Mouse (Mus musculus): ENCODE results near the gene Ckap4. TPM values are rescaled to one million over a fixed set of nuclear protein-coding genes. Genes with fewer than 3 reads are reported as not detected.
A peak's percentile ranks its signal among the peaks of the same experiment; 100 is the strongest.

Gene Ckap4
- polyA plus RNA-seq (2016; fragmentation: Nextera tagmentation; extraction: Ambion mirVana) = 99.1 and 101 TPM in 2 replicates

DNA sequence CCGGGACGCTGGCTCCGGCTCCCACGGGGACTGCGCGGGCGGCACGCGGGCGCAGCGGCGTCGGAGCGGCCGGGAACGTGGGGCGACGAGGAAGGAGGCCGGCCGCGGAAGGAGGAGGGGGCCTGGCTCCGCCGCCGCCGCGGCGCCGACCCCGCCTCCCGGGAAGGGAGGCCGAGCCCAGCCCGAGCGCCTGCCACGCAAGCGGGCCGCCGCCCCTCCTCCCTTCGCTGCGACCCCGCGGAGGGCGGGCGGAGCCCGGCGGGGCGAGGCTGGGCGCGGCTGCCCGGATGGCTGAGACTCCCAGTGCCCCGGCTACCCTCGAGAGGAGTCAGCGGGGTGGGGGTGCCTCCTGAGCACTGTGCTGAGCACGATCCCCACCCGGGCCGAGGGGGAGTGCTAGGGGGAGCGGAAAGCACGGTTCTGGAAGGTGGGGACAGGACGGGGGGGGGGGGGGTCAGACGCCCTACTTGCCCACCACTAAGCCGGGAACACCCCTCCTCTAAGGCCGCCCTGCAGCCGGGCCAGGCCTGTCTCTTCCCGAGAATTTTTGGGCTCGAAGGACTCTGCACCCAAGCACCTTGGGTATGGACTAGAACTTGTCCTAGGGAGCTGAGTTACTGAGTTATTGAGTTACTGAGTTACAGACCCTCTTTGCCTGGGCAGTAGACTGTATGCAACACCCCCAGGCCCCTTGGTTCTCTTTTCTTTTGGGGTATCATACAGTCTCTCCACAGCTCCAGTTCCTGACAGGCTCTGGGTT, at the start of gene Ckap4:
TSS of gene Ckap4 (minus strand) at position 151 of the 760 bp plus-strand sequence.
- peak within 1 kb of the TSS; percentile 91 for H3K4me3 ChIP-seq
- peak within 1 kb of the TSS; percentile 74 for H3K4me2 ChIP-seq (replicated peaks)
- H3K4me1 ChIP-seq = peaks cover 38% of the 10 kb centered on the region
- peak within 1 kb of the TSS; percentile 81 for H3K27ac ChIP-seq
- 1% methylated on average over 40 of the region's 64 CpGs for WGBS
- H3K9me3 ChIP-seq = no peaks in the 10 kb centered on the region
- ATAC-seq (ENCODE audit: low FRiP score, low read depth) = peak; percentile 86
- H3K27me3 ChIP-seq (replicated peaks) = no peaks in the 10 kb centered on the region; the same call in 1 of the 2 replicates
- peaks cover 3% of the 10 kb centered on the region; the same call in 1 of the 2 replicates for H3K36me3 ChIP-seq
- peak within 1 kb of the TSS; percentile 97 for H3K9ac ChIP-seq

GRCm38 (mm10) chr10:84582236-84582635, 48.4 kb upstream of the Ckap4 start:
- H3K36me3 ChIP-seq = no peaks in the 10 kb centered on the region
- H3K4me1 ChIP-seq = peaks cover 10% of the 10 kb centered on the region
- peaks cover 4% of the 10 kb centered on the region; the same call in 1 of the 2 replicates for H3K27me3 ChIP-seq (replicated peaks)
- H3K9ac ChIP-seq = no peak overlapping the region
- H3K4me2 ChIP-seq (replicated peaks) = no peak overlapping the region
- 91% methylated on average over 7 of the region's 7 CpGs for WGBS
- no peak for ATAC-seq (ENCODE audit: low FRiP score, low read depth)
- H3K27ac ChIP-seq = no peak overlapping the region
- H3K4me3 ChIP-seq = no peak overlapping the region
- no peaks in the 10 kb centered on the region for H3K9me3 ChIP-seq

DNA sequence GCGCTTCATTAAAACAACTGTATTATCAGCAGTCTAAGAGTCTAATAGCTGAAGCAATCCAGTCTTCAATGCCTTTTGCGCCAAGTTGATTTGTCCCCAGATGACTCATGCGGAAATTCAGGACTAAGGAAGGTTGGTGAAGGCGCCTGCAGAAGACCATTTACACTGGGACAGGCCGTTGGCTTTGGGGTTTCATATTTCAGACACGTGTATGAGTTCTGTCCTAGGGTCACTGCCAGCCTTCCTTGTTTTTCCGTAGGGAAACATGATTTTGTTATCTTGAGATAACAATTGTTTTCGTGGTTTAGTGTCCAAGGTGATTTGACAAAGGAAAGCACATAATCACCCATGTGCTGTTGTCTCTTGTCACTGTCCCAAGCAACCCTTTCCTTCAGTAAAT, 47.3 kb upstream of the Ckap4 start:
- 80% methylated on average over 8 of the region's 8 CpGs for WGBS
- no peak for ATAC-seq (ENCODE audit: low FRiP score, low read depth)

GRCm38 (mm10) chr10:84579527-84579926, 45.7 kb upstream of the Ckap4 start:
- WGBS = 86% methylated on average over 2 of the region's 2 CpGs
- no peak overlapping the region for H3K4me3 ChIP-seq
- H3K36me3 ChIP-seq = no peaks in the 10 kb centered on the region
- no peak overlapping the region for H3K9ac ChIP-seq
- peaks cover 4% of the 10 kb centered on the region; the same call in 1 of the 2 replicates for H3K27me3 ChIP-seq (replicated peaks)
- H3K9me3 ChIP-seq = no peaks in the 10 kb centered on the region
- no peak overlapping the region for H3K27ac ChIP-seq
- peaks cover 13% of the 10 kb centered on the region for H3K4me1 ChIP-seq
- H3K4me2 ChIP-seq (replicated peaks) = no peak overlapping the region
- ATAC-seq (ENCODE audit: low FRiP score, low read depth) = no peak

More for the DNA sequence above, 47.3 kb upstream of the Ckap4 start:
- Histone ChIP-seq H3K9ac (no peak overlapping the region), H3K27ac (no peak overlapping the region), H3K27me3 (replicated peaks) (peaks cover 4% of the 10 kb centered on the region; the same call in 1 of the 2 replicates), H3K4me1 (peaks cover 10% of the 10 kb centered on the region), H3K4me2 (replicated peaks) (no peak overlapping the region), H3K36me3 (no peaks in the 10 kb centered on the region), H3K9me3 (no peaks in the 10 kb centered on the region), H3K4me3 (no peak overlapping the region)

- no peak overlapping the region for H3K4me3 ChIP-seq
- no peak for ATAC-seq (ENCODE audit: low FRiP score, low read depth)
- H3K27me3 ChIP-seq (replicated peaks) = peaks cover 4% of the 10 kb centered on the region; the same call in 1 of the 2 replicates
- 85% methylated on average over 10 of the region's 10 CpGs for WGBS
- H3K4me1 ChIP-seq = peaks cover 13% of the 10 kb centered on the region
- no peaks in the 10 kb centered on the region for H3K9me3 ChIP-seq
- no peak overlapping the region for H3K4me2 ChIP-seq (replicated peaks)
- H3K27ac ChIP-seq = no peak overlapping the region
- H3K9ac ChIP-seq = no peak overlapping the region
- H3K36me3 ChIP-seq = no peaks in the 10 kb centered on the region
These were observed 44.9 kb upstream of the Ckap4 start for GRCm38 (mm10) chr10:84578738-84579137.

DNA sequence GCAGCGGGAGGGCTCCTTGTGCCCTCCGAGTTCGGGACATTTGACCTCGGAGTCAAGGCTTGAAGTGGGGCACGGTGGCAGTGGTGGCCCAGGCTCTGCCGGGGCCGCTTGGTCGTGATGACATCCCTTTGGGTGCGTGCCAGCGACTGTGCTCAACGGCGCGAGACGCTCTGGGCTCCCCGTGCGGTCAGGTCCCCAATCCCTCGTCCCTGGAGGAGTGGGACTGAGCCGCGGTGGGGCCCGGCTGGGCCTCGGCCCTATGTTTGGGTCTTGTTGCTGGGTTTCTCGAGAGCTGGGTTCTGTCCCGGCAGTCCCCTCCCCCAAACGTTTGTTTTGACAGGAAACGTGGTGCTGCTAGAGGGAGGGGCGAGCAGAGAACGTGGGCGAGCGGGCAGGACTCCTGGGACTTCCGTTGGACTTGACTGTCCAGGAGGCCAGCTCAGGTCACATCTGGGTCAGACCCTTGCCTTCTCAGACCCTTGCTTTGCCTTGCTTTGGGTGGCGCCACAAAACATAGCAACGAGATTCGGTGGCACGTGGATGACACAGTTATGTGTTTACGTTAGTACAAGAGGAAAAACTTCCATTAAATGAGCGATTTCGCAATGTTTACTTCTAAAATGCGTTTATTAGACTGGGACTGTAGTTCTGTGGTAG, 43.3 kb upstream of the Ckap4 start:
- Histone ChIP-seq H3K36me3 (no peaks in the 10 kb centered on the region), H3K4me2 (replicated peaks) (peak overlapping the region; percentile 95), H3K4me1 (peaks cover 13% of the 10 kb centered on the region), H3K27me3 (replicated peaks) (peaks cover 4% of the 10 kb centered on the region; the same call in 1 of the 2 replicates), H3K9ac (peak overlapping the region; percentile 73), H3K9me3 (no peaks in the 10 kb centered on the region), H3K27ac (no peak overlapping the region), H3K4me3 (peak overlapping the region; percentile 82)
- 6% methylated on average over 36 of the region's 38 CpGs for WGBS
- peak; percentile 65 for ATAC-seq (ENCODE audit: low FRiP score, low read depth)

DNA sequence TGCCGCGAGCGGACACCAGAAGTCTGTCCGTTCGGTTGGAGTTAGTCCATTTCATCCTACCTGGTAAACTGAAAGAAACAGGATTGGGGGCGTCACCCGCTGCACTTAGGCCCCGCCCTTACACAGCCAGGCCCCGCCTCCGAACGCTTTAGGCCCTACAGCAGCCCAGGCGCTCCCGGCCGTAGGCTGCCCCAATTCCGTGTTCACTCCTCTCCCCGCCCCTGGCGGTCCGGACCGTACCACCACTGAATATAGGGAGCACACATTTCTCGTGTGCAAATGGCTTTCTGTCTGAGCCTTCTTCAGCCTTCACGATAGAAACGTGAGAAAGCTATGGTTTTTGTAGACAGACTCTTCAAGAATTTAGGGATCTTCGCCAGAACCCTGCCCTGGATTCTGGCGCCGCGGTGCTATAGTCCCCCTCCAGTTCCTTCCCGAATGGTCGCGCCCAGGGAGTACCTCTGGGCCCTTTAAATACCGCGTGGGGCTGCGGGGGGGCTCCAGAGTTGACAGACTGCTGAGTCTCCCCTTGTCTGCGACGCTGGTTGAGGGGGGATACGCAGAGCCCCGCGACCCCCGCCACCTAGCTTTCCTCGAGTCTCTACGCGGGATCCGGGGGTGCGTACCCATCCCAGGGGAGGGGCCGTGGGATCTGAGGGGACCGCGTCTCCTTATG, 42.7 kb upstream of the Ckap4 start, which contains the start of gene Tcp11l2:
TSS of gene Tcp11l2 (plus strand) at position 232 of the 676 bp plus-strand sequence.
- peak; percentile 99 for ATAC-seq (ENCODE audit: low FRiP score, low read depth)
- H3K9ac ChIP-seq = peak within 1 kb of the TSS; percentile 73
- peaks cover 13% of the 10 kb centered on the region for H3K4me1 ChIP-seq
- H3K36me3 ChIP-seq = no peaks in the 10 kb centered on the region
- H3K9me3 ChIP-seq = no peaks in the 10 kb centered on the region
- WGBS = under 1% methylated on average over 46 of the region's 46 CpGs
- peak within 1 kb of the TSS; percentile 95 for H3K4me2 ChIP-seq (replicated peaks)
- H3K27ac ChIP-seq = no peak within 1 kb of the TSS
- H3K4me3 ChIP-seq = peak within 1 kb of the TSS; percentile 82
- H3K27me3 ChIP-seq (replicated peaks) = peaks cover 4% of the 10 kb centered on the region; the same call in 1 of the 2 replicates

- peaks cover 13% of the 10 kb centered on the region for H3K4me1 ChIP-seq
- H3K4me2 ChIP-seq (replicated peaks) = peak overlapping the region; percentile 95
- 1% methylated on average over 14 of the region's 14 CpGs for WGBS
- H3K9ac ChIP-seq = no peak overlapping the region
- peak; percentile 80 for ATAC-seq (ENCODE audit: low FRiP score, low read depth)
- no peak overlapping the region for H3K27ac ChIP-seq
- H3K36me3 ChIP-seq = no peaks in the 10 kb centered on the region
- H3K27me3 ChIP-seq (replicated peaks) = peaks cover 4% of the 10 kb centered on the region; the same call in 1 of the 2 replicates
- H3K9me3 ChIP-seq = no peaks in the 10 kb centered on the region
- H3K4me3 ChIP-seq = peak overlapping the region; percentile 82
These were observed 42.1 kb upstream of the Ckap4 start for GRCm38 (mm10) chr10:84576029-84576394.

- H3K27me3 ChIP-seq (replicated peaks) = 0 out of 2 replicates have a peak, but pooled peaks cover 4% of the 10 kb centered on the region
- no peaks in the 10 kb centered on the region for H3K36me3 ChIP-seq
- no peak overlapping the region for H3K9ac ChIP-seq
- H3K9me3 ChIP-seq = no peaks in the 10 kb centered on the region
- WGBS = 67% methylated on average over 5 of the region's 5 CpGs
- no peak overlapping the region for H3K4me3 ChIP-seq
- no peak overlapping the region for H3K27ac ChIP-seq
- no peak for ATAC-seq (ENCODE audit: low FRiP score, low read depth)
- H3K4me1 ChIP-seq = peaks cover 13% of the 10 kb centered on the region
- no peak overlapping the region for H3K4me2 ChIP-seq (replicated peaks)
These were observed 40.0 kb upstream of the Ckap4 start for GRCm38 (mm10) chr10:84573671-84574420.

DNA sequence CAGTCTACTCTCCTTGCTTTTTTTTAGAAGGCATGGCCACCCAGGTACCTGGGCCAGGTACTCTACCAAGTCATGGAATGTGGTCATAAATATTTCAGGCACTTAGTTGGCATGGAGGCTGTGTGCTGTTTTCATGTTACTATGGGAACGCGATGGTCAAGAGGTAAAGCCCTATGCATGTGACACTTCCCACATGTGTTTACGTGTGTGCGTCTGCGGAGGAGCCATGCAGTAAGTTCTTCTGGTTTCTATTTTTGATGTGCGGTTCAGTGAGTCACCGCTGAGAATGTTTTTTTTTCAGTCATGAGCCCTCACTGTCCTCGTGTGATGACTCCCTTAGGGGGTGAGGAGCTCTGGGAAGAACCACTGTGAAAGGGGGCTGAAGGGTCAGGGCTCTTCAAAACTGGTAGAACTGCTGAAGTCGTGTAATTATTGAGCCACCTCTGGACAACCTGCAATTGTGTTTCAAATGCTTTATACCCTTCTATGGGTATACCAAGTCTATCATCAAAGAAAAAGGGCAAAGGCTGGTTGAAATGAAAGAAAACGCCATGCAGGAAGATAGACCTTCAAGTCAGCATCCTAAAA, 37.3 kb upstream of the Ckap4 start:
- no peak overlapping the region for H3K27ac ChIP-seq
- no peaks in the 10 kb centered on the region for H3K9me3 ChIP-seq
- no peaks in the 10 kb centered on the region for H3K36me3 ChIP-seq
- H3K9ac ChIP-seq = no peak overlapping the region
- WGBS = 87% methylated on average over 10 of the region's 10 CpGs
- 0 out of 2 replicates have a peak, but pooled peaks cover 3% of the 10 kb centered on the region for H3K4me1 ChIP-seq
- H3K4me3 ChIP-seq = no peak overlapping the region
- no peak for ATAC-seq (ENCODE audit: low FRiP score, low read depth)
- no peaks in the 10 kb centered on the region for H3K27me3 ChIP-seq (replicated peaks)
- H3K4me2 ChIP-seq (replicated peaks) = no peak overlapping the region

GRCm38 (mm10) chr10:84564427-84564826, 30.6 kb upstream of the Ckap4 start:
- no peak overlapping the region for H3K4me3 ChIP-seq
- no peak overlapping the region for H3K9ac ChIP-seq
- ATAC-seq (ENCODE audit: low FRiP score, low read depth) = no peak
- no peaks in the 10 kb centered on the region for H3K36me3 ChIP-seq
- H3K9me3 ChIP-seq = no peaks in the 10 kb centered on the region
- H3K27ac ChIP-seq = no peak overlapping the region
- 87% methylated on average over 8 of the region's 8 CpGs for WGBS
- H3K4me1 ChIP-seq = no peaks in the 10 kb centered on the region
- H3K4me2 ChIP-seq (replicated peaks) = no peak overlapping the region
- no peaks in the 10 kb centered on the region for H3K27me3 ChIP-seq (replicated peaks)

Data from neural tube, embryonic 12.5 days (tissue).